Mouse (Mus musculus) MN1 (cell line): ENCODE results near the gene Jade1.

ENCODE experiments used
- DNase-seq: peaks from one replicate; pipeline ENCODE4 v3.0.0-alpha.2; 2016; ENCODE audit warnings: low spot score

The Jade1 gene

DNA sequence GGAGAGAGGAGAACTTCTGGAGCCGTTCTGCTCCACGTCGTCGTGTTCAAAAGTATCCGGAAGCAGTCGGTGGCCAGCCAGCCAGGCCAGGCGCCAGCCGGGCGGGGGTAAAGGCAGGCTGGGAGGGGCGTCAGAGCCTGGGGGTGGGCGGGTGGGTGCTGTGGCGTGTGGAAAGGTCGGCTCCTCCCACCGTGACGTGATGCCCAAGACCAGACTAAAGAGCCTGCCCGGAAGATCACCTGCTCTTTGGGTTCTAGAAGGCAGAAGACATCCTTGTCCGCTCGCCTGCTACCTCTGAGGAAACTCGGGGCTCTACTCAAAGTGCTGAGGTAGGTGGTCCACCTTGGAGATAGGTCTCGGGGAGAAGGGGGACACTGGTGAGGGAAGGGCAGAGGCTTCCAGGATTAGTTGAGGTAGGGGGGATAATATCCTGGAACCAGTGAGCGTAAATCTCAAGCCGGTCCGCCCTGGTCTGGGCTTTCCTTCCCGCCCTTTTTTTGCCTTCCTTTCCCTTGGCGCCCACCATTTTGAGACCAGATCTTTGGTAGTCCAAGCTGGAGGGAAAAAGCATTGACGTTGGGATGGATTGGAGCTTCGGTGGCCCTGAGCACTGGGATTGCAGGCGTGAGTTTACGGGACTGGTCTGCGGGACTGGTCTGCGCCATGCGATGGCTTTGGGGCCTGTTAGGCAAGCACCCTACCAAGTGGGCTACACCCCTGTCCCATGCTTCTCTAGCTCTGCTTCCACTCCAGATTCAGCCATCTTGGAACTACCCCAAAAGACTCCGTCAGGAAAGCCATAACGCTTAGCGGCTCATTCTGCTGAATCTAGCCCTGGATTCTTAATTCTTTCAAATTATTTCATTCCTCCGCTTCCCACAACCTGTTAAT is at the start of gene Jade1:
Gene Jade1, plus strand, starts transcription at position 241 of the 891 bp plus-strand sequence.
- DNase-seq, result no peak

DNA sequence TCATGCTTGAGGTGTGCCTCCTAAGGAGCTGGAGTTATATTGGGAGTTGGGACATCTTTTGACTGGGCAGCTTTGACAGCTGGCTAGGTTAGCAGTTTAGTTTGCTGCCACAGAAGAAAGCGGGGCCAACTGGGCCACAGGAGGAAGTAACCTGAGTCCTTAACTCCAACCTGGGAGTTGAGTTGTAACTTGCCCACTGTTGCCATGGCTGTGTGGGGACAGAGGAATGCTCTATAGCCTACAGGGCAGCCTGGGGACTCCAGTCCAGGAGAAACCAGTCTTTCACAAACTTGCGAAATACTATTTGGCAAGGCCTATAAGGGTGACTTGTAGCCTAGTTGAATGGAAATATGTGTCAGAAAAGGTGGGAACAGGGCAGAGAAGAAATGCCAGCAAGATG is 46.1 kb upstream of the Jade1 start:
- DNase-seq, result no peak

DNA sequence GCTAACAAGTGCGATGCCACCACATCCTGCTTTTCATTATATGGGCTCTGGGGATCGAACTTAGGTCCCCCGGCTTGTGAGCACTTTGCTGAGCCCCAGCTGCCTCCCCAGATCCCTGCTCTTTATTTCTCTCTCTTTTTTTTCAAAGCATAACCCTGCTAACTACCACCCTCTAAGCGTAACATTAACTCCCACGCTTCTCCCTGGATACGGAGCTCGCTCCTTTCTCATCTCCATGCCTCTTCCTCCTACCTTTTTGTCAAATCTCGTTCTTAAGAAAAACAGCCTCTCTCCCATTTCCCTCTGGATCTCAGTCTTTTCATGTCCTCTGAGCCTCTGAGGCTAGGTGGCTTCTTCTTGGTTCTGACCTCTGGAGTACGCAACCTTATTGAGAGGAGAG is 45.3 kb upstream of the Jade1 start:
- no peak for DNase-seq

DNA sequence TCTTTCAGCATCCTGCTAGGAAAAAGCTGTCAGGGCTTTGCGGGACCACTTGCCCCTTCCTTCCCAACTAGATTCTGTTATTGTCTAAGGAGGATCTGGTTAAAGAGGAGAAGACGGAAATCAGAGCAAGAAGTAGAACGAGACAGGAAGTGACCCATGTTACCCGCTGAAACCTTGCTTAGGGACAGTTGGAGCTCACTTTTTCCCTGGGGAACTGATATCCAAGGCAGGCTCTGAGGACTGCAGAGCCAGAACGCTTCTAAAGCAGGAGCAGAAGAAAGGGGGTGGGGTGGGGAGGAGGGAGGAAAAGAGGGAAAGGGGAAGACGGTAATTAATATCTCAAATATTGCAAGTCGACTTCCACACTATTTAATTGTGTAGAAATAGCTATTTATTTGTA is 44.8 kb upstream of the Jade1 start:
- DNase-seq, result no peak

DNA sequence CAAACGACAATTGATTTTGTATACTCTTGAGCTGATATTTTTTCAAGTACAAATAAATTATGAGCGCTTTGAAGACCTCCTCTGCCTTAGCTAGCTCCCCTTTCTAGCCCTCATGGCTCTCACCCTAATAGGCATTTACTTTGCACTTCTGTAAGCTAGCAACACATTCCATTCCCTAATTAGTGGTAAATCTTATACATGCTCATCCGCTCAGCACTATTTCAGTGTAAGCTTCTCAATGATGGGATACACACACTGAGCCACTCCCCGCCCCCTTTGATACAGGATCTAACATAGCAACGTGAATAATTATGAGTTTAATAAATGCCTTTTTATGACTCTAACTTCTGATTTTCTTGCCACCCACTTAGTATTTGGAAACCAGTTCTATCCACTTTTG is 41.5 kb upstream of the Jade1 start:
- DNase-seq, result no peak

DNA sequence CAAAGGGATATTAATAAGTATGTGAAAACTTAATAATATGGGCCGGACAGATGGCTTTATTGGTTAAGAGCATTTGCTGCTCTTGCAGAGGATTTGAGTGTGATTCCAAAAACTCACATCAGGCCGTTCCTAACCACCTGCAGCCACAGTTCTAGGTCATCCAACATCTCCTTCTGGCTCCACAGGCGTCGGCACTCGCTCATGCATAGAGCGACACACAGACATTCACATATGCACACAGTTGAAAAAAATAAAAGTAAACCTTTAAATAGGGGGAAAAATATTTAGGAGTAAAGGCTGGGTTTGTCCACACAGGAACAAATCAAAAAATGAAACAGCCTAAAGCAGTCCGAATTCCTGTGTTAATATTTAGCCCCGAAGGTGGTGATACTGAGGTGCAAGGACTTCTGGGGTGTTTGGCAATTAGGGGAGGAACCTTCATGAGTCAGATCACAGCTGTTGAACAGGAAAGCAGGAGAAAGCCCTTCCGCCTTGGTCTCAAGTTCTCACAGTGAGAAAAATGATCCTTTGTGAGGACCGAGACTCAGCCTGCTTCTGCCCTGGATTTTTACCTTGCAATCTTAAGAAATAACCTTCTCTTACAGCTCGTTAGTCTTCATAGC is 40.7 kb upstream of the Jade1 start:
- DNase-seq, result no peak

DNA sequence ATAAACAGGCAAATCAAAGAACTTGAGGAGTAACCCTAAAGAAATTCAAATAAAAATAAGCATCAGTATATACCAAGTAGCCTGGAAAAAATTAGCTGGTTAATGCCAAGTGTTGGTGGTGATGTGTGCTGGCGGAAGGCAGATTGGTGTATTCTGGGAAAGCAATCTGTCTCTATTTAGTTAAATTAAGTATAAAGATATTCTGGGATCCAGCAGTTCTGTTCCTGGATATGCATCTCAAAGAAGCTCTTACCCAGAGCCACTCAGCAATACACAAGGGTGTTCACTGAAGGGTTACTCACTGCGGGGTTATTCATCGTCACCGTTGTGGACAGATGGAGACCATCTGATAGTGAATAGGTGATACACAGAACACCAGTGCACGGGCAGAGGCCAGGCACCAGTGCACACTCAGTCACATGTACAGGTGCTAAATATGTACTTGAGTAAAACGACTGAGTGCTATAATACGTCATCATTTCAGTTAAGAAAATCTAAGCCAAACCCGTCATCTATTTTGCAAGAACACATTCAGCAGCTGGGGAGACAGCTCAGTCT is 38.5 kb upstream of the Jade1 start:
- DNase-seq, result no peak

DNA sequence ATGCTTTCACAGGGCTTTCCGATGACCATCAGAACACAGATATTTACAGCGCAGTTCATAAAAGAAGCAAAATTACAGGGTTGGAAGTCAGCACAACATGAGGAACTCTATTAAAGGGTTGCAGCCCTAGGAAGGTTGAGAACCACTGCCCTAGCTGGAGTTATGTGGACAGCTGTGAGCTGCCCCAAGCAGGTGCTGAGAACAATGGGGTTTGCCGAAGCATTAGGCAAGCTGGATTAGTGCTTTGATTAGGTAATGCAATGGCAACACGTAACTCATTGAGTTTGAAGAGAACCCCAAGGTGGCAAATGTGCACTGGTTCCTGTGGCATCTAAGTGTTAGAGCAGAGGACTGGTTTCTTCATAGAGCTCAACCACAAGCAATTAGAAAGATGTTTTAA is 34.6 kb upstream of the Jade1 start:
- no peak for DNase-seq

DNA sequence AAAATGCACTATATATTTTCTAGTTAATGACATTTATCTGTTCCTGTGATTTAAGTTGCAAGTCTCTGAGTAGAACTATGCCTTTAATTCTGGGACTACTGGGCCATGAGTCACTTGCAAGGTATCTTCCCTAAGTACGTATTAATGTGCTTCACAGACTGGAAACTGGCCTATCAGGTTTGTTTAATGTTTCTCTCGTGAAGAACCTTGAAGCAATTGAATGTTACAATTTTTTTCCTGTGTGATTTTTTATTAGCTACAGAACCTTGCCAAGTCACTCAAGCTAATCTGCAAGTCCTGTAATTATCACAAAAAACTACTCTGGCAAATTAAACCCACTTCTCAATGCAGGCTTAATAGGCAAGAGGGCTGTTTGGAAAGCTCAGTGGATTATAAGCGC is 33.8 kb upstream of the Jade1 start:
- DNase-seq, result peak; percentile 12

DNA sequence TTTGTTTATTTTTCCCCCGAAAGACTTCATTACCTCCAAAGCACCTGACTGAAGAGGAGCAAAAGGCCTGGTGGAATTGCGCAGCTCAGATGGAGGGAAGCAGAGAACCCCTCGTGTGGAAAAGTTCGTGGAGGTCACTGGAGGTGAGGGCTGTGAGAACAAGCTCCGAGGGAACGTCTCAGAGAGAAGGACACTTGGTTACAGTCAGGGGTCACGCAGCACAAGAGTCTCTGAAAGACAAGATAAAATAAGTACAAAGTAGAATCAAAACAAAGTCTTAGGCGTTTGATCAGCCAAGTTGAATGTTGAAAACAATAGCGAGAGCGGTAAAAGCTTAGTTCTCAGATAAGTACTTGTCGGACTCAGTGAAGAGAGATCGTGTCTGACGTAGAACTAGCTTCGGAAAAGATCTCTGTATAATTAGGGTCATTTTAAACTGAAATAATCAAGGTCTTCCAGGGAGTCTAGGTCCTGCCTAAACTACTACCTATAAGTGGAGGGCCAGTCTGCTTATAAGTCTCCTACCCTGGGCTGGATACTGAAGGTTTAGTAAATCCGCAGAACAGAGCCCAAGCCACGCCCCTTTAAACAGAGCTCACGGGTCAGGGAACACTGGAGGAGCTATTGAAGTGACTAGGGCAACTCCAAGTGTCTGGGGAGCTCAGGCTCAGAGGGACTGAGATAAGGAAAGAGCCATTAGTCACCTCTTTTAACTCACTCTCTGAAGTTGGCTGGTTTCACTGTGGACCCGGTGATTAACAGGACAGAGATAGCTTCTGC is 33.1 kb upstream of the Jade1 start:
- peak; percentile 62 for DNase-seq

DNA sequence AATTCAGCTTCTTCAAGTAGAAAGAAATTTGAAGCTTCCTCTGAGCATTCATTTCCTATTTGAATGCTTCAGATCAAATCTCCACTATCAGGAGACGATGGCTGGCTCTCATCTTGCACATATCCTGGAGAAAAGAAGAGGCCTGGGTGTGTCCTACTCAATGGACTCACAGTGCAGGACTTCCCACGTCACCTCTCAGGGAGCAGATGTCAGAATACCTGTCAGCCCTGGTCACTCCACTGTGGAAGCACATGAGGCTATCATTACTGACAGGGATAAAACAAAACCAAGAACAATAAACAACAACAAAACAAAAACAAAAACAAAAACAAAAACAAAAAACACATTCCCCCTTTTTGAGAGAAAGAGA is 32.5 kb upstream of the Jade1 start:
- no peak for DNase-seq

DNA sequence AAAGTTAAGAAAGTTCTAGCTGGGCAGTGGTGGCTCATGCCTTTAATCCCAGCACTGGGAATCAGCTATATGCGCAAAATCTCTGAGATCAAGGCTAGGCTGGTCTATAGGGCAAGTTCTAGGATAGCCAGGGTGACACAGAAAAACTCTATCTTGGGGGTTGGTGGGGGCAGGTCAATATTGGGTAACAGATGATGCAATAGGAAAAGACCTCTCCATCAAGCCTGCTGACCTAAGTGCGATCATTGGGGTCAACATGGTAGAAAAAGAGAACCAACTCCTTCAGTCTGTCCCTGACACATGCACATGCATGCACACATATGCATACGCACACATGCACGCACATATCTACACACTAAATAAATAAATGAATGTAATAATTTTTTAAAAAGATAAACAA is 32.1 kb upstream of the Jade1 start:
- DNase-seq, result no peak

DNA sequence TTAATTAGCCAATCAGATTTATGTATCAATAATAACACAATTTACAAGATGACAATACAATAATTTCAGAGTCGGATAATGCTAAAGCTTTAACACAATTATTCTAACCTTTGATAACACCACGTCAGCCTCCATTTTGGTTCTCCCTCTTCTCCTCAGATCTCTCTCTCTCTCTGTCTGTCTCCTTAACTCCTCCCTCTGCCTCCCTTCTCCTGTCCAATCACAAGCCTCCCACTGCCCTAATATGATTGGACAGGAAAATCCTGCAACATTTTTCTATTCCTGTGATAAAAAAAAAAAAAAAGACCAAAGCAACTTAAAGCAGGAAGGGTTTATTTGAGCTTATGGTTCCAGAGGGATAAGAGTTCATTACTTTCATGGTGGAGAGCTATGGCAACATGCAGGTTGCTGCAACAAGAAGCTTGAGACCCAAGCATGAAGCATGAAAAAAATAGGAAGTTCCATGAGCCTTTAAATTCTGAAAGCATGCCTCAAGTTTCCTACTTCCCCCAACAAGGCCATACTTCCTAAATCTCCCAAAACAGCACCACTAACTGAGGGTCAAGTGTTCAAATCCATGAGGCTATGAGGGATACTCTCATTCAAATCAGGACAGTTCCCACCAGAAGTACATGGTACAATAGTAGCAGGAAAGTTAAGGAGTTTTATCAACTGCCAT is 27.1 kb upstream of the Jade1 start:
- DNase-seq, result no peak

DNA sequence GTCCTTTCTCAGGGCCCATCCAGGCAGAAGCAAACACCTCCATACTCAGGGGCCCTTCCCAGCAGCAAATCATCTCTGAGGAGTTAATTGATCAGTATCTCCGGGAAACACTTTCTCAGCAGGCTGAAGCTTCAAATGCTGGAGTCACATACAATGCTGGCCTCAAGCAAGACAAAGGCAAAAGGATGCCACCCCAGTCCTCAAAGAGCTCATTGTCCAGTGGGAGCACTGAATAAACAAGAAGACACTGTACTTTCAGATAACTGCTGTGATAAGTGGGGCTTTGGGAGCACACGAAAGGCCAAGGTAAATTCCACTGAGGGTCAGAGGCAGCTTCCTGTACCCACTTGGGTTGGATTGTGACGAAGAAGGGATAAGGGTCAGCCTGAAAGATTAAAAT is 25.4 kb upstream of the Jade1 start:
- DNase-seq, result no peak

DNA sequence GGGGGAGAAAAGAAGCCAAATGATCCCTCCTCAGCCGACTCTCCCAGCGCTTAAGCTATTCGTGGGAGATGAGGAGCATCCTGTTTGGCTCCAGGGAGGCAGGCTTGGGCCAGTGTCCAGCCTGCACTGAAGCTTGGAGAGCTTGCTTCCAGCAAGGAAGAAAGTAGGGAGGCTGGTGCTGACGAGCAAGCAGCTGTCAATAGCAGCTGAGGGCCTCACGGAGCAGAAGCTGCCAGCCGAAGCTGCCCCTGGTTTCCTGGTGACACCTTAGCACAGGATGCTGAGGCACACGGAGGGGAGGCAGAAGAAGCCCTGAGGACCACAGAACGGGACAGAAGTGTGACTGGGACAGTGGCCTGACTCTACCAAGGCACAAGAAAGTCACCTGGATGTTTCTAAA is 24.0 kb upstream of the Jade1 start:
- peak; percentile 30 for DNase-seq

DNA sequence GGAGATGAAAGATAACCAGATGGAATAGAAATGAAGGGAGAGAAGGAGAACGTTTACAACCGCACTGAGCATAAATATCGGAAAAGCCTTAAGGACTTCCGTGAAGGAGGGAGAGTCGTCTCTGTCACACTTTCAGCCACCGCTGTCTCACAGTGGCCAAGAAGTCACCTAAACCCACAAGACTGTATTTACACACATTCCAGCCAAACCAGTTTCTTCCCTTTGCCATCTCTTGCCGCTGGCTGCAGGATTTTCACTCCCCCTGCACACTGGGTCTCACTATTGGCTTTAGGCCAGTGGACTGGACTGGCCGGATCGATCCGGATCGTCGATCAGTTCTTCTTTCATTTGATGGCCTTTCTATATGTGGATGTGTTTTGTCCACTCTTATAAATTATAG is 23.4 kb upstream of the Jade1 start:
- DNase-seq, result peak; percentile 16

DNA sequence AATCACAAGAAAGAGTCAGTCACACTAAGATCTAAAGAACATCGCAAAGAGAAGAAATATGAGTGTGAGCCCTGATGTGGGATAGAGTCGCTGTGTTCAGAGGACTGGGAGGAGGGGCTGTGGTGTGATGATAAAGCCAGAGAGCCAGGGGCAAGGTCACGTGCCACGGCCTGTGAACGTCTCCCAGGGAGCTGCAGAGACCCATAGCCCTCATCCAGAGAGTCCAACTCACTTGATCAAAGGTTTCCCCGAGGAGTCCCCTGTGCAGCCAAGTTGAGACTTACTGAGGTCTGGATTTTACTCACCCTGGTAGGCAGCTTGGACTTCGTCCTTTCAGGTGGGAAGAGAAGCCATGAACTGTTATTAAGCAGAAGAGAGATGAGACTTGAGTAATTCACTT is 21.9 kb upstream of the Jade1 start:
- DNase-seq, result no peak

DNA sequence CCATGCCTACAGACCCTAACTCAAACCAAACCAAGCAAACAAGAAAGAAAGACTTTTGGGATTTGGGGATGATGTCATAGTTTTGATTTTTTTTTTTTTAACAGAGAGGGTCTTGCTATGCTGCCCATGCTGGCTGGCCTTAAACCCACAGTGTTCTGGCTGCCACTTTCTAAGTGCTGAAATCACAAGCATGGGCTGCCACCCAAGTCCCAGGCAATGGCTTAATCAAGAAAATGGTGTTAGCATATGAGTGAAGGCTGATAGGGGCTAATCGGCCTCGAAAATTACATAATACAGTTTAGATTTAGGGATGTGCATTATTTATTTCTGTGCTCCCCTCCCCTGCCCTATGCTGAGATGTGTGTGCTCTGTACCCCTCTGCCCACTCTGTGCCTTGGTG is 17.6 kb upstream of the Jade1 start:
- DNase-seq, result no peak

DNA sequence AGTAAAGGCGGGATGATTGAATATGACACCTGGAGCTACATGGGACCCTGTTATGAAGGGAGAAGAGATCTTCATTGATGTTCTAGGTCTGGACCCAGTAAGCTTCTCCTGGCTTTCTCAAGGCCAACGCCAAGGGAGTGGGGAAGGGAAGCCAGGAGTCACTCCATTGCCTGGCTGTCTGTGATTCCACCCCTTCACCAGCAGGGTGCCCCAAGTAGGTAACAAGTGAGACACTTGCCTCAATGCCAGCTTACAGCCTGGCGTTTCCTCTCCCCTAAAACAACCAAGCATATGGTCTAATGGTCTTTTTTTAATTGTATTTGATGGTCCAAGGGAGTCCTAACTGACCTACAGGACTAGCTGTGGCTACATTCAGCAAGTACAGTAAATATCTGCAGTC is 14.2 kb upstream of the Jade1 start:
- DNase-seq, result no peak

DNA sequence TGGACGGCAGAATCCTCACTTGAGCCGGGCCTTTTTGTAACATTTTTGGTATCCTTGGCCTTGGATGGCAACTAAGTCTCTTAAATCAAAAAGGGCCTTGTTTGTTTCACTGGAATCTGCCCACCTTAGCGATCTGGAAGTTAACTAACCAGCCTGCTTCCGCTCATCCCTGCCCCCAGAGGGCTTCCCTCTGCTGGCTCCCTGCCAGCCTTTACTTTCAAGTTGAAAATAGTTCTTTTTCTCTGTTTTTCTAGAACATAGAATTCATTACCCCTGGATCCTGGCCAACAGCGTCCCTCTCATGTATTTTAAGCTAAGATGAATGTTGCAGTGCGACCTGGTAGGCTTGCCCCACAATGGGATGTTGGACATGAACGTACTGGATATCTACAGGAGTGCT is 11.1 kb upstream of the Jade1 start:
- no peak for DNase-seq

DNA sequence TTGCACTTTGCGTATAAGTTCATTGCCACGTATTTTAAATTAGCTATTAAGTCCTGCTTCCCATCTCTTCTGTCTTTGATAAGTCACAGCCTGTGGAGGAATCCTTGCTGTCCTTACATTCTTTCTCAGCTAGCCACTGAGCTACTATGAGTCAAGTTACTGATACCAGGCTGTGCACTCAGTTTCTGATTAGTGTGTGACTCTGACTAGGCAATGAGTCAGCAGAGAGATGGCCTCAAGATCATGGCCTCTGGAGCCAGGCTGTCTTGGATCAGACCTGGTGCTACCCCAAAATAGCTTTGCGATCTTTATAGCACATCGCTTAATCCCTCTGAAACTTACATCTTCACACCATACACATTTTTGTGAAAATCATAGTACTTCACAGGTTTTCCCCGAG is 8.2 kb upstream of the Jade1 start:
- DNase-seq, result no peak

DNA sequence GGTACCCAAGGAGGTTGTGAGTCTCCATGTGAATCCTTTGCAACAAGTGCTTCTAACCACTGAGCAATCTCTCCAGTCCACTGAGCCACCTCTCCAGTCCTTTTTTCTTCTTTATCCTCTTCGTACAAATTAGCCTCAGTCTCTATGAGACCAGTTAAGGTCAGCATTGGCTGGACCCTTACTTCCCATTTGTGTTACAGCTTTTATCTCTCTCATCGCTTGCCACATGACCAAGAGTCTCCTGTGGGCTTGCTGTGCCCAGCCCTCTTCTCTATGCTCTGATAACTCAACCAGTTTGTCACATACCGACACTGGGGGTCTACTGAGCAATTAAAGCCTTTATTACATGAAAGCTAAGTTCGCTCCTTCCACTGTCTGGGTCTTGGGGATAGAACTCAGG is 7.3 kb upstream of the Jade1 start:
- no peak for DNase-seq
